Mouse (Mus musculus): ENCODE measurements around the gene Mixl1.

The Mixl1 gene

GRCm38 (mm10) chr1:180696626-180697352 lies at the start of gene Mixl1:
Mixl1 (minus strand) TSS chr1:180697034.
- peak; percentile 24 to 25 for DNase-seq

GRCm38 (mm10) chr1:180729231-180729630 lies 32.4 kb upstream of the Mixl1 start:
- no peak for DNase-seq

GRCm38 (mm10) chr1:180726183-180726582 lies 29.3 kb upstream of the Mixl1 start:
- no peak for DNase-seq

- DNase-seq = peak; percentile 93 to 94
Measured at GRCm38 (mm10) chr1:180725704-180726179, 28.9 kb upstream of the Mixl1 start, which contains the start of gene Acbd3. Acbd3 (plus strand) TSS chr1:180726043.

GRCm38 (mm10) chr1:180723701-180724238 lies 26.9 kb upstream of the Mixl1 start:
- DNase-seq = no peak

GRCm38 (mm10) chr1:180722608-180723007 lies 25.8 kb upstream of the Mixl1 start:
- DNase-seq = no peak

- DNase-seq = peak; percentile 94 to 96
Measured at GRCm38 (mm10) chr1:180719951-180720689, 23.3 kb upstream of the Mixl1 start.

GRCm38 (mm10) chr1:180719483-180719882 lies 22.6 kb upstream of the Mixl1 start:
- no peak for DNase-seq

GRCm38 (mm10) chr1:180718756-180719155 lies 21.9 kb upstream of the Mixl1 start:
- DNase-seq = no peak

GRCm38 (mm10) chr1:180708935-180709776 lies 12.3 kb upstream of the Mixl1 start:
- DNase-seq = no peak

- DNase-seq = no peak
Measured at GRCm38 (mm10) chr1:180707813-180708212, 11.0 kb upstream of the Mixl1 start.

- no peak for DNase-seq
Measured at GRCm38 (mm10) chr1:180707368-180707767, 10.5 kb upstream of the Mixl1 start.

- DNase-seq = no peak
Measured at GRCm38 (mm10) chr1:180703400-180703799, 6.6 kb upstream of the Mixl1 start.

- DNase-seq = no peak
Measured at GRCm38 (mm10) chr1:180698063-180698462, 1.2 kb upstream of the Mixl1 start.

- DNase-seq = no peak
Measured at GRCm38 (mm10) chr1:180691284-180691683, 5.5 kb downstream of the Mixl1 start.

All from cerebellum, postnatal 10 days (tissue).